Mouse (Mus musculus) heart, adult 9 months (tissue): Measurements from ENCODE around the gene Chd2.

Experiments used
- DNase-seq, 2 experiments: peaks; one replicate each; pipeline ENCODE4 v3.0.0; 2022; ENCODE audit warnings: low spot score in 2 of 2

The Chd2 gene

DNA sequence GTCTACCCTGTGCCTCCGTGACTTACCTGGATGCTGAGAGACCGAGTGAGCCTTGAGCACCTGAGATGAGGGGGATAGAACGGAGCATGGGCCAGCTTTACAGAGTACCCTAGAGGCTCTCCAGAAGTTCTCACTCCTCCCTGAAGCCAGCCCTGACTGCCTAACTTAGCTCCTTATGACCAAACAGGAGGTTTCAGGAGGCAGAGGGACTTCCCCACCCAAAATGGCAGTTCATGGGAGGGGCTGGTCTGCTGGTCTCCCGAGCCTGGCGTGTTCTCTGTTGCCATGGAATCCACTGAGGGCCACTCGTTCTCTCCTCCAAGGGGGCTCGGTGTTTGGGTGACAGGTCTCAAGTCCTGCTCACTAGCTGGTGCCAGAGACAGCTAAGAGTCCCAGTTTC lies 130.1 kb downstream of the Chd2 start:
- DNase-seq = no peak

DNA sequence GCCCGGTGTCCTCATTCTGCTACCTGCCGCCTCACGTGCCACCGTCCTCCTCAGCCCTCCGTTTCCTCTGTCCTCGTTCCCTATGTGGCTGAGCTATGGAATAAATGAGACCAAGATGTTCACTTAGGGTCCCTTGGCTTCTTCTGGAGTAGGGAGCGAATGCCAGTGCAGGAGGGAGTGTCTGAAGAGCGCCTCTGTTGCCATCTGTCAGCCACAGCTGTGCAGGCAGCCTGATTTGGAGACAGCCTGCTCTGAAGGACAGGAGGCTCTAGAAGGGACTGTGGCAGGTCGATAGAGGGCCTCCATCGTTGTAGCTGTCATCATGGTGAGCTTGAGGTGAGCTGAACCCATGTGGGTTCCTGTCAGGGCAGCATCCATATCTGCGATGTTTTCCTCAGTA lies 136.1 kb downstream of the Chd2 start:
- no peak for DNase-seq

DNA sequence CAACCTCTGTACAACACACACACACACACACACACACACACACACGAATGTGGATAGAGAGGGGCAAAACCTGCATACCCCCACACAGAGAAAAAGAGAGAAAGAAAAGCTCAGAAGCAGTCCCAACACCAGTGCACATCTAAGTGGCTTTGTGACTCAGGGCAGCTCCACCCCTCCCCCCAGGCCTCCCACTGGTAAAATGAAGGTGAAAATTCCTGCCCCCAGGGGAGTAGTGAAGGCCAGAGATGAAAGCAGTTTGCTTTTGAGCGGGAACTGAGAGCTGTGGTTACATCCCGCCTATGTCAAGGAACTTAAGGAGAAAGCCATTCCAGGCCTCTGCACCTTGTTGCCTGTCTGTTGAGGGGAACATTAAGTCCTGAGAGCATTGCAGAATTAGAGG lies 138.1 kb downstream of the Chd2 start:
- DNase-seq = no peak

DNA sequence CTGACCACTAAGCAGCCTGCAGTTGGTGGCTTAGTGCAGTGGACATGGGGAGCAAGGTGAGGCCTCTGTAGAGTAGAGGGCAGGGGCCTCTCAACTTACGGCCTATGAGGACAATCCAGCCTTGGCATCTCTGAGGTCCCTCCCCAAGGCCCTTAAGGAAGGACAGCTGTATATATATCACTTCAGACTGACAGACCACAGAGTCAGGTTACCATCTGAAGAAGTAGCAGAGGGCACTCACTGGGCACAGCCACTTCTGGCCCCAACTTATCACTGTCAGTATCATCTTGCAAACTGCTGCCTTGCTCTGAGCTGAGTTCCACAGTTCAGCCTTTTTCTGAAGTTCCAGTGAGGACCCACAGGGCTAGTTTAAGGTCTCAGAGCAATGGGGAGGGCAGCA lies 139.0 kb downstream of the Chd2 start:
- DNase-seq = no peak

DNA sequence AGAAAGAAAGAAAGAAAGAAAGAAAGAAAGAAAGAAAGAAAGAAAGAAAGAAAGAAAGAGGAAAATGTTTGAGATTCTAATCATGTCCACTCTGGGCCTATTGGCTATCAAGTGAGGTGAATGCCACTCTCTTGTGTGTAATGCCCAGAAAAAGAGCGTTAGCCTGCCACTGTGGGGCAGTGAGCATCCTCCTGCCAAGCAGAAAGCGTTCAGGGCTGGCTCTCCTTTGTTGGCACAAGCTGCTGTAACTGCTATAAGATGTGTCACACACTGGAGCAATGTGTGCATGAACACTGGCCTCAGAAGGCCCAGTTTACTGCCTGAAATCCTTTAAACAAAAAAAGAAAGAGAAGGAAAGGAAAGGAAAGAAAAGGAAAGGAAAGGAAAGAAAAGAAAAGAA lies 139.5 kb downstream of the Chd2 start:
- no peak for DNase-seq

DNA sequence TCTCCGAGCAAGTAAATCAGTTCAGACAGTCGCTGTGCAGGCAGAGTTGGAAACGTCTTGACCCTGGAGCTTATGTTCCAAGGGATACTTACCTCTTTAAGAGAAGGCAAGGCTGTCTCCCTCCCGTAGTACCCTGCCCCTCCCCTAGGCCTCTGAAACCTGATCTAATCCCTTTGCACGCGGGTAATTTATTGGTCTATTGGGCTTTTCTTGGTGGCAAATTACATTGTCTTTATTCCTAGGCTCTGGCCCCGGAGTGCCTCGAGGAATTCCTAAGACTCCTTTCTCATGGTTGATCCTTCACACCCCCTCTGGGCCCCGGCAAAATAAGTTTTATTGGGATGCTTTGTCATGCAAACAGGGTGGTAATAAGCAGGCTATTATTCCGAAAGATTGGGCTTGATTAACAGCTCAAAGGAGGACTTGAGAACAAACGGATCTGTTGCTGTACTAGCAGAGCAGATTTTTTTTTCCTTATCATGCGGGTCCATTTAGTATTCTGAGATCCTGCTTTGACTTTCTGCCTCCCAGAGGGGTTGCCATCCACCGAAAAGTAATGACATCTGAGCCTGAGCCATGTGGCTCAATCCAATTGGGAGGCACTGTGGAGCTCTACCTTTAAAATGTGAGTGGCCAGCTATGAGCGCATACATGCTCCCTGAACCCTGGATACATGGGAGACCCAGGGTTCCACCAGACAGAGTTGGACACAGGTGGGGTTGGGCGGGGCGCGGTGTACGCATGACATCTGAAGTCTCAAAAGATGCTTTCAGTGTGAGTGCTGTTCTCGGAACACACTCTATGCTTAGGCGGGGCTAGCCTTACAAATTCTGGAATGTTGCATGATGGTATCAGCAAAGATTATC lies 141.3 kb downstream of the Chd2 start:
- no peak for DNase-seq

DNA sequence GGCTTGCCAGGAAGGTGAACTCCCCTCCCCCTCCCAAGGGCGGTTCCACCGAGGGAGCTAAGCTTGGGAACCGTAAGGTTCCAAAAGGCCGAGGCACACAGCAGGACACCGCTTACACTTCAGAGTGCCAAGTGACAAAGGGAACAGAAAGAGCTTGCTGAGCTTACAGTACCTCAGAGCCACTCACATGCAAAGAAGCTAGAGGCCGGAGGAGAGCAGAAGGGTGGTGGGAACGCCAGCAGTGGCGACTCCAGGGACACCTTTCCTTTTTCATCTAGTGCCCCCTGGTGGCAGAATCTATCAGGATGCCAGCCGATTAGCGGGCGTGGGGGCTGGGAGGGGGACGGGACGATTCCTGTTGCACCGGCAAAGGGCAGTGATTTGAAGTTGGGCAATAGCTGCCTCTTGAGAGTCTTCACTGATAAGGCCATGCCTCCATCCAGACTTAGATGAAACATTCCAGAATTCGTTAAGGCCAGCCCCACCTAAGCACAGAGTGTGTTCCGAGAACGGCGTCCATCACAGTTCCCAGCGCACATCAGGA lies 142.1 kb downstream of the Chd2 start:
- DNase-seq = peak; percentile 54 to 75

DNA sequence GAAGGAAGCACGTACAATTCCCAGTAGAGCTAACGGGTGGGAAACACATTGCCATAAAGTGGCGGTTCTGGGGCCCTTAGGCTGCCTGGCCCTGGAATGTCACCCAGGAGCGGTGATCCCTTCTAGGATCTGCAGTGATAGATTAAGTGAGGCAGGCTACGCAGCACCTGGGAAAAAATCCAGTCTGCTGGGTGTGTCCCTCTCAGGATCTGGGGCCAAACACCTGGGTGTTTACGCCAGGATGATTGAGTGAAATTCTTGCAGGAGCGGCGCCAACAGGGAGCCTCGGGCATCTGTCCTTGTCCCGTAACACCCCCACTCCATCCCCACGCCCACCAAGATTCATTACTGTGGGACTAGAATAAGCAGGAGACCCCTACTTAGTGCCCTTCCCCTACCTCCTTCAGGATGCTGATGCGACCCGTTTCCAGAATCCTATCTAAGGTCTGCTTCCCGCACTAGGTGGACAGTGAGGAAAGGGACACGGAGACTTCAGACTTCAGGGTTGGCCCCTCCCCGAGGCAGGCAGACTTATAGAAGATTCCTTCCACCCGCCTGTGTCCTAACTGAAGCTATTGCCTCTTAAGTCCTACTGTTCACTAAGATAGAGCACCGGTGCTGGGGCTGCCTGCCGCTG lies 142.7 kb downstream of the Chd2 start:
- no peak for DNase-seq

DNA sequence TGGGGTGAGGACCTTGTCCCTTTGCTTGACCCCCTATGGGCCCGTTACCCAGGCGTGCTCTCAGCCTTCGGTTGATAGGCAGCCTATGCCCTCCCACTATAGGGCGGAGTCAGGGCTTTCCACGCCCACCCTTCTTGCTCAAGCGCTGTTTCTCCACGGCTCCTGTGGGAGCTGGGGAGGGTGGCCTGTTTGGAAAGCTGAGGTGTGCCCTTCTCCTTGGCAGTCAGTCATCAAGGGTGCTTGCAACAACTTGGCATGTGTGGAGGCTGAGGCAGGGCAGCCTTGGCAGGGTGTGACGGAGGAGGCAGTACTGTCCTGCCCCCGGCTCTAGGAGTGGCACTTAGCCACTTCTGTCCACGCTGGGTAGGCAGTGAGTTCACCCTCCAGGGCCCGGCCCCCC lies 143.3 kb downstream of the Chd2 start:
- DNase-seq = peak; percentile 51 to 74

DNA sequence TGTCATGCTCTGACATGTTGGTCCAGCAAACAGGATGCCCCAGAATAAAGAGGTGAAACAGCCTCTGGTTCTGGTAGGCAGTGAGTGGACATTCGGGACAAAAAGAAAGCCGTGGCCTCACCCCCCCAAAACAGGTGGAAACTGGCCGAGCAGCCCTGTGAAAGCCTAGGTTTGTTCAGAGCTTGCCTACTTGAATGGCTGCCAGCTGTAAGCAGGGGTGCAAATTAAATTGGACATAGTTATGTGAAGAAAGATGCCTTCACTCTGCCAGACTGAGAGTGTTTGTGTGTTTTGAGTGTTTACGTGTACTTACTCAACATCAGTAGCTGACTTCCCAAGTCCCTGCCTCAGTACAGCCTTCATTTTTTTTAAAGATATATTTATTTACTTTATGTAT lies 147.6 kb downstream of the Chd2 start:
- DNase-seq = no peak

DNA sequence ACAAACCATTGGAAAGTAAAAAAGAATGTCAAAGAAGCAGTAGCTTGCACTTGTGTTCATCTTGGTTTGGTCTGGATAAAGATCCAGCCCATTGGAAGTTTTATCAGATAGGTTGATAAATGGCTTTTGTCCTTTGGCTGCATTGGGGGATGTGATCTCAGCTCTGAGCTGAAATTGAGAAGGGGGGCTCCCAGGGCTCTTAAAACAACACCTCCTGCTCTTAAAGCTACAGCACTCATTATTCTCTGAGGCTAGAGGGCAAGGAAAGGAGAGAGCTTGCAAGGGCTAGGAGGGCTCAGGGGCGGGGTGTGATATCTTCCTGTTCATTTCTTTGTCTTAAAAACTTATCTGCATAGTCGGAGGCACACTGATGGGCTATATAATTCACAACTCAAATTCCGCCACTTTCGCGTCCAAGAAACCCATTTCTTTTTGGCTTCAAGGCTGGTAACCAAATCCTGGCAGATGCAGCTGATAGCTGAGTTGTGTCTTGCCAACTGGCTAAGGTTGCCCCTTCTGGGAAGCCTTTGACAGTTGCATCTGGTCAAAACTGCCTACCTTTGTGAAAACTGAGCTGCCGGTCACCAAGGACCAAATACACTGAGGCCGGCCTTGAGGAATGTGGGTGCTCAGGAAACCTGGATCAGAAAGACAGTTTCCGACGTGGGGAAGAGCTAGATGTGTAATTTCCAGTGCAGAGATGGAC lies 148.2 kb downstream of the Chd2 start:
- no peak for DNase-seq

DNA sequence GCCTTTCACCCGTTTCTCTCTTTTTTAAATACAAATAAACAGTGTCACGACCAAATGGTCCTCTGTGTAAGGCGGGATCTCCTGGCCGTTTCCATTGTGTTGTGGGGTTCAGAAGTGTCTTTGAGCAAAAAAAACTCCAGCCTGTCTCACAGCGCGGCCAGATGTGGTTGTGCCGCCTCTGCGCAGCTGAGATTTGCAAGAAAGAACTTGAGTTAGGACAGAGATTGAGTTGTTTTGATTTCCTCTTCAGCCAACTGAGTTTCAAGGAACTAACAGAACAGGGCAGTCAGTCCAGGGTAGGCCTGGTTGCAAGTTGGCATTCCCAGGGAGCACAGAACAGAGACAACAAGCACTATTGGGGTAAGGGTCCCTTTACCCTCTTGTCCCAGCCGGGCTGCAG lies 149.3 kb downstream of the Chd2 start:
- no peak for DNase-seq

DNA sequence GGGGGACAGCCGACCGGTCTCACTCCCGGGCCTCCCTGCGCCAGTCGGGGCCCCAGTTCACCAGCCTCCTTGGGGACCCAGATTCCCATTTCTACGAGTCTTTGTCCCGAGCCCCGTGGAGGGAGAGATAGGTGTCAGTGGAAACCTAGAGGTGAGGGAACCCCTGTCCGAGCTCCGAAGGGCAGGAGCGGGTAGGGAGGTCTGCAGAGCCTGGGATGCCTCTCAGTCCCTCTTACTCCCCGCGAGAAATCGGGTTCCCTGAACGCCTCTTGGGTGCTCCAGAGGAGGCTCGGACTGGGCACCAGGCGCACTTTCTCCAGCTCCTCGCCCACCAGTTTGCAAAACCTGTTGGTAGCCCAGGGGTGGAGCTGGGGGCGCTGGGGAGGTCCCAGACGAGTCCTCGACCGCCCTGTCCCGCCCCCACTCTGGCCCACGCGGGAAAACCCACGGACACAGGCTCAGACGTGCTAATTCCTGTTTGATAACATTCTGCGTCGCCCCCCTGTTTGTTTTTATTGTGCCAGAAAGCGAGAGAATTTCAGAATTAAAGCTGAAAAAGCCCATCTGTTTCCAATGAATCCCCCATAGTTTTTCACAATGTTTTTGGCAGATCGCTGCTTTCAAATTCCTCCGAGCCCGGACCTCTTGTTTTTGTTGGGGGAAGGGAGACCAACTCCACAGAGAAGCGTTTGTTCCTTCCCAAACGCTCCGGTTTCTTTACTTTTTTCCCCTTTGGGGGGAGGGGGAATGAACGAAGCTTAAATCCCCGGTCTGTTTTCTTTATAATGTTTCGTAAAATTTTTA lies 149.9 kb downstream of the Chd2 start:
- peak; percentile 55 to 65 for DNase-seq

DNA sequence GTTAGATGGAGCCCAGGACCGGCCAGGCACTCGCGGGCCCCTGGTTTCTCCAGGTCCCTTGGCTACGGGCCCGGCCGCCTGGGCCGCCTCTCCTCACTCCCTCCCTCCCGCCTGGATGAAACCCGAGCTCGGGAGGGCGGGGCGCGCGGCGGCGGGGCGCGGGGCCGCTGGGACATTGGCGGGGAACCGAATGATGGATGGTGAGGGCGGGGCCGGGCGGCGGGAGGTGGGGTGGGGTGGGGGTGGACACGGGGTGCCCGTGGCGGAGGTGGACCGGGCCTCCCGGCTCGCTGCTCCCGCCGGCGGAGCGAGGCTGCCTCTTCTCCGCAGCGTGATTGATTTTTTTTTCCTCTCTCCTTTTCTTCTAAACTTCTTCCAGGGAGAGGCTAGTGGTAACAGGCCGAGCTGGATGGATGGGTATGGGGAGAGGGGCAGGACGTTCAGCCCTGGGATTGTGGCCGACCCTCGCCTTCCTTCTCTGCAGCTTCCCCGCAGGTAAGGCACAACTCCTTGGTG lies 150.6 kb downstream of the Chd2 start:
- DNase-seq = peak; percentile 89 to 92

DNA sequence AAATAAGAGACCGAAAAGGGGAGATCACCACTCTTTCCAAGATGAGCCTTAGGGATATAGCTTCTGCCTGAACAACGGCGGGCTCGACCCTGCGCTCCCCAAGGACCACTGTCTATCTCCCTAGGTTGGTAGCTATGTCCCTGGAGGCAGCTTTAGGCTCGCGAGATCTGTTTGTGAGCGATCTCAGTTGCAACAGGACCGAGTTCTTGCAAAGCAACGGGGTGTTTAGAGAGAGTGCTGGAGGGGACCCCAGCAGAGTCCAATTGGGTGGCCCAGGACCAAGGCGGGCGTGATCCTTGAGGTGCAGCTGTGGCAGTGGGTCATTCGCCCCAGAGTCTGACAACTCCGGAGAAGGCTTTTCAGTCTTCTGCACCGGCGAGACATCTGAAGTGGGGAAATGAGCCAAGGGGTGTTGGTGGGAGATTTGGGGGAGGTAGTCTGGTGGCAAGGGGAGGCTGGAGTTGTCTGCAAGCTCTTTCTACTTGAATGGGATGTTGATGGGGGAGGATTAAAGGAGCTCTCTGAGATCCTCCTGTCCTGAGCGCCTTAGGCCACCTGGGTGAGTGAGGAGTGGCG lies 151.1 kb downstream of the Chd2 start:
- DNase-seq = peak in 1 of 2 experiments; percentile 54

DNA sequence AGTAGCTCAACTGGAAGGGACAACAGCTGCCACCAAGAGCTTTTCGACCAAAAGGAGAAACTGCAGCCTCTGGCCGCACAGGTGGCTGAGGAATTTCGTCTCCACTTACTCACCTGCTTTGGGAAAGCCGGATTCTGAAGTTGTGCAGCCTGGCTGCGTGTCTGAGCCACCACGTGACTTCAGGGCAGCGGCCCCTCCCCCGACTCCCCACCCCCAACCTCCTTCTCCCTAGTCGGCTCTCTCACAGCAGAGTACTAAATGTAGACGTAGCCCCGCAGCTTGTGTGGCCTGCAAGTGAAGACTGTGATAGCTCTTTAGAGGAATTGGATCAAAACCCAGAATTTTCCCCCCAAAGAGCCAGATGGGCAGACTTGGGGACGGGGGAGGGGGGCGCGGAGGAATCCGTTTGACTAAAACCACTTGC lies 151.7 kb downstream of the Chd2 start:
- no peak for DNase-seq

DNA sequence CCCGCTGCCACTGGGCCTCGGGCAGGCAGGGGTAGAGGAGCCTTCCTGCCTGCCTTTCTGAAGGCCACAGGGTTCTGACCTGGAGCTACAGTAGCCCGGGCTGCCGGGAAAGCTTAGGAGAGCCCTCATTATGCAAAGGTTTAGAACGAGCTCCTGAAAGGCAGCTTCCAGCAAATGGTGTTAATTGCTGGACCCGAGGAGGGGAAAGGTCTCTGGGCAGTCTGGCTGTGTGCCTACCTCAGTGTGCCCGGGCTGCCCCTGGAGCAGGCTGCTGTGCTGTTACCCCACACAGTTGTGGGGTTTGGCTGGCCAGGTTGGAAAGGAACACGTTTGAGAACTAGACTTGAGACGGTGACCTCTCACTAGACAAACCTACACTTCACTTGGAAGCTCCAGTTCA lies 152.2 kb downstream of the Chd2 start:
- DNase-seq = no peak

DNA sequence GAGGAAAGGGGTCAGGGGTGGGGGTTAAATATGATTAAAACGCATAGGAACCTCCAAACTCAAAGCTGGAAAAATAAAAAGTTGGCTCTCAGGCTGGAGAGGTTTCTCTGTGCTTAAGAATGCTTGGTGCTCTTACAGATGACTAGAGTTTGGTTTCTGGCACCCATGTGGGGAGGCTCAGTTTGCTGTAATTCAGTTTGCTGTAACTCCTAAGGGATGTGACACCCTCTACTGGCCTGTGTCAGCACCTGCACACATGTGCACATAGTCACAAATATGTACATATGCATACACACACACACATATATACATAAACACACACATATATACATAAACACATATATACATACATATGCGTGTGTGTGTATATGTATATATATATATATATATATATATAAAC lies 152.8 kb downstream of the Chd2 start:
- DNase-seq = no peak

DNA sequence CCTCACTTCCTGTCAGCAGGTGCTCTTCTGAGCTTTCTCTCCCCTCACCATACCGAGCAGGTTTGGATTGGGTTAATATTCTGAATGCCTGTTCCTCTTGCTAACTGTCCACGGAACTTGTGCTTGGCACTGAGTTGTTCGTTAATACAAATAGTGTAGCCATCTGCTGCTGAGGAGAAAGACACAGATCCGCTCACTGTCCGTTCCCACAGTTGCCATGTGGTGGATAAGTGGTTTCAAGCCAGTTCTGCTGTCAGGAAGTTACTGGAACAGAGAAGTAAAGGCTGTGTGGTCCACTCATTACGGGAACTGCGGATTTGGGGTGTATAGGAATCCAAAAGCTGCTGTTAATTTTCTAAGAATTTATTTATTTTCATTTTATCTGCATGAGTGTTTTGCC lies 158.8 kb downstream of the Chd2 start:
- DNase-seq = no peak

DNA sequence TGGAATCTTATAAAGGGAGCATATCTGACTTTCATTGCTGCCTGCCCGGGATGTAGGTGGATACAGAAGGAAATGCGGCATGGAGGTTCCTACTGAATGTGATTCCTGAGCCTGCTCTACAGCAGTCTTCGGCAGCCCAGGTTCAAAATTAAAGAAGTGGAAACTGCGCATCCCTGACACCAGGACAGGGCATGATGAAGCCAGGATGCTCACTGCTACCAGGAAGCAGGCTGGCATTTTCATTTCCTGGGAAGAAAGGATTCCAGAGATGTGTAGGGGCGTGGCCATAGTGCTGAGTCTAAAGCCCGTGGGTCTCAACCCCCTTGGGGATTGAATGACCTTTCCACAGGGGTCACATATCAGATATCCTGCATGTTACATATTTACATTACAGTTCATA lies 163.6 kb downstream of the Chd2 start:
- no peak for DNase-seq

DNA sequence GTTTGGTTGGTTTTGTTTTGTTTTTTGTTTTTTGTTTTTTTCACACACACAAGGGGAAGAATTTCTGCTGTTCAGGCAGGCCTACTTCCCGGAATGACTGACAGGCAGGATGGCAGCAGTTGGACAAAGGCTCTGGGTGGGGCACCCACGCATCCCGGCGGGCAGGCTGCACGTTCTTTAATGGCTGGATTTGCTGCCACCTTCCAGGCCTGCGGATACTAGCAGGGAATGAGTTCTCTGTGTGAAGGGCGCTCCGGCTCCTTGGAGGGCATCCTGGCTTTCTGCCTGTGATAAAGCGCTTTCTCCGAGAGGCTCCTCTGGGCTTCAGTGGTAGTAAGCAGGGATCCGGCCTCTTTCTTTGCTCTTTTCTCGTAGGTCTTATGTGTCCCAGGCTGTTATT lies 164.3 kb downstream of the Chd2 start:
- DNase-seq = no peak
